Mouse (Mus musculus) liver, postnatal 0 days (tissue): Measurements from ENCODE around the gene Tmc4.

Experiments used
- CTCF ChIP-seq: sonication (generic); IDR thresholded peaks from 2 replicates; pipeline ENCODE4 v1.5.1; 2016; ENCODE audit warnings: antibody characterized with exemption, low read depth
- EP300 ChIP-seq: IDR thresholded peaks from 2 replicates; pipeline ENCODE4 v1.6.1; 2016; ENCODE audit warnings: antibody characterized with exemption, low read depth, mild to moderate bottlenecking

DNA sequence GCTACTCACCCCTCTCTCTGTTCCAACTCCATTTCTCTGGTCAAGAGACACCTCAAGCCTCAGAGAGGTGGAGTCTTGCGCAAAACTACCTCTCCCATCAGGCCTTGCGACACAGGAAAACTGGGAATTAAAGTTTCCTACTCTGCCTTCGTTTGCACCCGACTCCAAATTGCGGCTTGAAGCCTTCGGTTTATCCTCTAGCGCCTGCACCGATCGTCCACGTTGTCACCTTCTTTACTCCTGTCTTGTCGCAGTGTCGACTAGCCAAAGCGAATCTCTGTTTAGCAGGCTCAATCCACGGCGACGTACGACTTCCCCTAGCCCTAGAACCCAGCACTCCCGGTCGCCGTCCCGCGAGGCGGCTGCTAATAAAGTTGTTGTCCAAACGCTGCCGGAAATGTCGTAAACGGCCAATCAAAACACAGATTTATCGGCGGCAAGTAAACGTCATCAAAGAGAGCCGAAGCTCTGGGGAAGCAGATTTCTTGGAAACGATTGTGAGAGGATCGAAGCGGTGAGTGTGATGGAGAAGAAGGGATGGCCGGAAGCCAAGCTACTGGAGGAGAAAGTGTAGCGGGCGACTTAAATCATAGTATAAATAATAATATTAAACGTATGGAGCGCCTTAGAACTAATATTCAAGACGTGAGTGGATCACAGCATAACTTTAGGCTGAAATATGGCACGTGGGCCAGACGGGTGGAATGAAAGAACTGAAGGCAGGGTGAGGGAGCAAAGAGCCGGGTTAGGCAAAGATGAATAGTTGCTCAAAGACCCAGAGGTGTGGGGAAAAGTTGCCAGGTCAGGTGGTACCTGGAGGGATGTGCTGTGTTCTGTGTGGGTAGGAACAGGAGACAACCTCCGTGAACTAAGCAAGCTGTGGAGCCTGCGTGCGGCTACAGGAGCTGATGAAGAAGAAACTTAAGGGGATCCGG is 47.5 kb downstream of the Tmc4 start, which contains the start of the genes Tfpt and Prpf31:
- TF ChIP-seq CTCF (no peak), EP300 (peak; percentile 88)
